Mouse (Mus musculus): ENCODE data around the gene Odr4. TPM values are rescaled to one million over a fixed set of nuclear protein-coding genes. Genes with fewer than 3 reads are reported as not detected.

Gene Odr4
- polyA plus RNA-seq (2012; rRNA removed), result 10.8 and 11.0 TPM in 2 replicates

DNA sequence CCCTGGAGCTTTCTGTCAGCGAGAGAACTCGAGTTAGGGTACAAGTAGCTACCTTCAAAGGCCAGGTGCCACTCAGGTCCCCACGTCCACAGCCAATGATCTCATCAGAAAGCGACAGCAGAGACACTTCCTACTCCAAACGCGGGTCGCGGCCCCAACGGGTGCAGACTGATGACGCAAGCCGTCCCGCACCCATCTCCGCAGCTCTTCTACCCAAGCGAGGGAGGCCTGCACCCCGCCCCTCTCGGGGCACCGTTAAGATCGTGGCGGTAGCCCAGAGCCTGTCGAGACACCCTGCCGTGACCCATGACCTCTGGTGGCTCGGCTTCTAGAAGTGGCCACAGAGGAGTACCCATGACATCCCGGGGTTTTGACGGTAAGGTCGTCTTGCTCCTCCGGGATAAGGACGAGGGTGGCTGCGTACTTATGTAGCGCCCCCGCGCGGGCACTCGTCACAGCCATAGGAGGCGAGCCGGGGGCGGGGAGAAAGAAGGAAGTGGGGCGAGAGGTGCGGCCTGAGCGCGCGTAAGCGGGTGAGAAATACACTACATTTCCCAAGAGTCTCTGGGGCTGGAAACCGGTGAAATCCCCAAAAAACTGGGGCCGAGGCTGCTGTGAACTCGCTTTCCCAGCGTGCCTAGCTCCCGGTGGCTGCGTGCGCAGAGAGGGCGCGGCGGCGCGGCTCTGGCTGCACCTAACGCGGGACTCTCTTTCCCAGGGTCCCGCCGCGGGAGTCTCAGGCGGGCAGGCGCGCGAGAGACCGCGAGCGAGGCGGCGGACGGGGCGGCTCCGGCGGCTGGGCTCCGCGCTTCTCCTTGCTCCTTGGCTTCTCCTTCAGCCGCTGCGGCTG is at the start of gene Odr4, which contains the start of gene Tpr:
TSS of gene Odr4 (minus strand) at position 443 of the 850 bp plus-strand sequence.
TSS of gene Tpr (plus strand) at position 201 of the 850 bp plus-strand sequence.

DNA sequence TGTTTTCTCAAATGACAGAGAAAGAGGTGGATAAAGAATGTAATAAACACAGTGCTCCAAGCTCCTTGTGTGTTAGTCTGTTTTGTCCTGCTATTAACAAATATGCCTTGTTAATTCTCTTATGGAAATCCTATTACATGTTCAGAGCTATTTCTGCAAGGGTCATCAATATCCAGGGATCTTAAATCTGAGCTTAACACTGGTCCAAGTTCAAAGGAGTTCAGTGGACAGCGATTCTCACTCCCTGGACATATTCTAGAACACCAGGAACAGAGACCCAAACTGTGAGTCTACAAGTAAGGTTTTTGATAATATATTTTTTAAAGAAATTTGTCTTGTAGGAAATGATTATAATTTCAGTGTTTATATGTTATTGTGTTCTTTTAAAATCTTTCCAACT is 73.7 kb downstream of the Odr4 start, which contains the start of gene Pdc:
TSS of gene Pdc (plus strand) at position 213 of the 400 bp plus-strand sequence.

Other genes with a start within 250 kb of the Odr4 start
- gene Pdc, start 73.7 kb downstream of the Odr4 start, polyA plus RNA-seq (2012; rRNA removed), result not detected in 2 replicates
- 75.2 and 77.7 TPM in 2 replicates for gene Tpr, start 242 bp downstream of the Odr4 start, polyA plus RNA-seq (2012; rRNA removed)
- gene Prg4, start 73.1 kb upstream of the Odr4 start, polyA plus RNA-seq (2012; rRNA removed), result 0.15 and 0.16 TPM in 2 replicates

All from liver, embryonic 14 days (tissue).